ENCODE assay signal across 17 mouse cellular contexts in genomic region chr3:67352763-67353149, GRCm38 (mm10). TPM values are rescaled to one million over a fixed set of nuclear protein-coding genes. Genes with fewer than 3 reads are reported as not detected.
DNase-seq lines count a peak whose midpoint lies in the region; ATAC-seq and TF ChIP-seq lines count a peak whose summit lies in the region.
"Had no signal": no experiment of that assay in that cellular context is flagged by ENCODE, and none has a peak within 500 bp of the region (broad histone marks: within the 10 kb centered on the region; RNA-seq: fewer than 3 reads in every experiment).

No protein-coding gene starts in this region.

- 63% methylated on average over 3 of the region's 3 CpGs for WGBS in heart, postnatal 0 days
- WGBS in heart, embryonic 10.5 days, result 93% methylated on average over 3 of the region's 3 CpGs
- WGBS in hindbrain, postnatal 0 days, result 70% methylated on average over 3 of the region's 3 CpGs

- DNase-seq in heart, postnatal 0 days (ENCODE audit: low spot score), result no peak
- DNase-seq in heart, embryonic 10.5 days (ENCODE audit: low spot score), result no peak
- DNase-seq in thymus, postnatal 0 days (ENCODE audit: low spot score), result peak; percentile 32
- no peak for DNase-seq in thymus, postnatal 25 days
- DNase-seq in hindbrain, postnatal 0 days (ENCODE audit: low spot score), result no peak
- no peak for DNase-seq in spleen, adult 12 weeks (ENCODE audit: low spot score)
- DNase-seq in testis, postnatal 10 days (ENCODE audit: low spot score), result no peak
- DNase-seq: heart, adult 11 months had no signal

- H3K4me1 ChIP-seq in heart, postnatal 0 days (ENCODE audit: control insufficient read depth, insufficient read depth), result no peaks in the 10 kb centered on the region
- H3K4me1 ChIP-seq in heart, embryonic 10.5 days, result no peaks in the 10 kb centered on the region
- no peaks in the 10 kb centered on the region for H3K4me1 ChIP-seq in hindbrain, postnatal 0 days (ENCODE audit: insufficient read depth, low read length)
- H3K4me1 ChIP-seq: embryonic facial prominence, embryonic 15.5 days; heart, embryonic 15.5 days had no signal

- no peak overlapping the region for H3K9ac ChIP-seq in heart, postnatal 0 days (replicated peaks; ENCODE audit: low read depth, low read length)
- no peak overlapping the region for H3K9ac ChIP-seq in hindbrain, postnatal 0 days (replicated peaks; ENCODE audit: low read length)
- H3K9ac ChIP-seq: embryonic facial prominence, embryonic 15.5 days; heart, embryonic 15.5 days; liver, embryonic 14.5 days had no signal

- ATAC-seq in heart, postnatal 0 days (ENCODE audit: insufficient read depth, low read depth), result no peak
- peak; percentile 54 for ATAC-seq in hindbrain, postnatal 0 days

- no peak overlapping the region for H3K4me3 ChIP-seq in heart, postnatal 0 days (ENCODE audit: low read depth, low read length)
- no peak overlapping the region for H3K4me3 ChIP-seq in heart, embryonic 10.5 days
- no peak overlapping the region for H3K4me3 ChIP-seq in hindbrain, postnatal 0 days (ENCODE audit: low read length)
- H3K4me3 ChIP-seq: embryonic facial prominence, embryonic 15.5 days; heart, embryonic 15.5 days had no signal

- TF ChIP-seq EP300 in heart, postnatal 0 days (IDR thresholded peaks at IDR 0.05; ENCODE audit: low read depth), result no peak

- no peaks in the 10 kb centered on the region for H3K9me3 ChIP-seq in heart, postnatal 0 days (replicated peaks; ENCODE audit: control insufficient read depth, low read length)
- H3K9me3 ChIP-seq in heart, embryonic 10.5 days, result no peaks in the 10 kb centered on the region; the same call in none of the 2 replicates
- no peaks in the 10 kb centered on the region for H3K9me3 ChIP-seq in hindbrain, postnatal 0 days (ENCODE audit: low read length)
- H3K9me3 ChIP-seq: embryonic facial prominence, embryonic 15.5 days; heart, embryonic 15.5 days had no signal

- no peaks in the 10 kb centered on the region for H3K36me3 ChIP-seq in heart, postnatal 0 days (replicated peaks; ENCODE audit: control insufficient read depth, insufficient read depth, low read length)
- H3K36me3 ChIP-seq in heart, embryonic 10.5 days, result peaks cover 8% of the 10 kb centered on the region
- H3K36me3 ChIP-seq in hindbrain, postnatal 0 days (ENCODE audit: insufficient read depth, low read length), result no peaks in the 10 kb centered on the region

- H3K27ac ChIP-seq in heart, postnatal 0 days (ENCODE audit: low read depth), result peak overlapping the region; percentile 26; the same call in 1 of the 2 replicates
- no peak overlapping the region for H3K27ac ChIP-seq in heart, embryonic 10.5 days
- H3K27ac ChIP-seq in hindbrain, postnatal 0 days, result no peak overlapping the region
- H3K27ac ChIP-seq: embryonic facial prominence, embryonic 15.5 days; heart, embryonic 15.5 days; liver, embryonic 14.5 days; macrophage had no signal

- no peak overlapping the region for H3K4me2 ChIP-seq in heart, postnatal 0 days (ENCODE audit: low read depth, low read length)
- H3K4me2 ChIP-seq in hindbrain, postnatal 0 days (ENCODE audit: low read depth, low read length), result no peak overlapping the region
- H3K4me2 ChIP-seq: embryonic facial prominence, embryonic 15.5 days; heart, embryonic 15.5 days had no signal

- H3K27me3 ChIP-seq in heart, postnatal 0 days (ENCODE audit: control insufficient read depth, insufficient read depth, low read length), result no peaks in the 10 kb centered on the region
- no peaks in the 10 kb centered on the region for H3K27me3 ChIP-seq in heart, embryonic 10.5 days (ENCODE audit: insufficient read depth, poor library complexity, severe bottlenecking)
- no peaks in the 10 kb centered on the region for H3K27me3 ChIP-seq in hindbrain, postnatal 0 days (ENCODE audit: insufficient read depth, low read length)
- H3K27me3 ChIP-seq: embryonic facial prominence, embryonic 15.5 days; heart, embryonic 15.5 days had no signal

- TF ChIP-seq CTCF in heart, postnatal 0 days (IDR thresholded peaks at IDR 0.05; ENCODE audit: low read depth), result no peak
- TF ChIP-seq CTCF in hindbrain, postnatal 0 days (IDR thresholded peaks at IDR 0.05; ENCODE audit: low read depth), result no peak

RNA-seq across cellular contexts. Expression of gene Mlf1, which starts 21.1 kb away (rescaled TPM):
- 153 and 221 TPM in 2 replicates for total RNA-seq in heart, postnatal 0 days (2014; rRNA removed; ENCODE audit: low replicate concordance)
- polyA plus RNA-seq in heart, postnatal 0 days (2015; fragmentation: Nextera tagmentation; extraction: Ambion mirVana), result 609 and 675 TPM in 2 replicates
- polyA plus RNA-seq in heart, embryonic 10.5 days (2016; fragmentation: Nextera tagmentation; extraction: Ambion mirVana), result 28.8 and 32.6 TPM in 2 replicates
- 4.7 and 5.0 TPM in 2 replicates for polyA plus RNA-seq in thymus, postnatal 0 days (2015; fragmentation: Nextera tagmentation; extraction: Ambion mirVana)
- 2.1 and 5.5 TPM in 2 replicates for total RNA-seq in hindbrain, postnatal 0 days (2014; rRNA removed)
- 30.2 and 31.1 TPM in 2 replicates for polyA plus RNA-seq in hindbrain, postnatal 0 days (2015; fragmentation: Nextera tagmentation; extraction: Ambion mirVana)
- polyA plus RNA-seq: macrophage had no signal

RNA-seq across cellular contexts. Expression of gene Gm17402, which starts 22.2 kb away (rescaled TPM):
- not detected in 2 replicates for total RNA-seq in heart, postnatal 0 days (2014; rRNA removed; ENCODE audit: low replicate concordance)
- polyA plus RNA-seq in heart, postnatal 0 days (2015; fragmentation: Nextera tagmentation; extraction: Ambion mirVana), result not detected in 2 replicates
- polyA plus RNA-seq in heart, embryonic 10.5 days (2016; fragmentation: Nextera tagmentation; extraction: Ambion mirVana), result not detected in 2 replicates
- not detected in 2 replicates for polyA plus RNA-seq in thymus, postnatal 0 days (2015; fragmentation: Nextera tagmentation; extraction: Ambion mirVana)
- total RNA-seq in hindbrain, postnatal 0 days (2014; rRNA removed), result not detected in 2 replicates
- polyA plus RNA-seq in hindbrain, postnatal 0 days (2015; fragmentation: Nextera tagmentation; extraction: Ambion mirVana), result not detected in 2 replicates
- total RNA-seq: adrenal gland, adult 18-20 months; common myeloid progenitor, adult 5-6 weeks; ES-E14; layer of hippocampus, postnatal 14 days had no signal
- polyA plus RNA-seq: embryonic facial prominence, embryonic 15.5 days; heart, embryonic 15.5 days; limb, embryonic 11.5 days; liver, embryonic 14.5 days; macrophage had no signal

Comparison
In these comparisons a context has a peak if more than half of its experiments do, and no peak if none do; other contexts are left out.
1. RNA of gene Mlf1, which starts 21.1 kb away (polyA plus RNA-seq): 609 to 675 TPM in heart, postnatal 0 days; 30.2 to 31.1 TPM in hindbrain, postnatal 0 days, 28.8 to 32.6 TPM in heart, embryonic 10.5 days and 4.7 to 5.0 TPM in thymus, postnatal 0 days; every median in the first group is over 10 times any median in the second.